In the genomic region with DNA sequence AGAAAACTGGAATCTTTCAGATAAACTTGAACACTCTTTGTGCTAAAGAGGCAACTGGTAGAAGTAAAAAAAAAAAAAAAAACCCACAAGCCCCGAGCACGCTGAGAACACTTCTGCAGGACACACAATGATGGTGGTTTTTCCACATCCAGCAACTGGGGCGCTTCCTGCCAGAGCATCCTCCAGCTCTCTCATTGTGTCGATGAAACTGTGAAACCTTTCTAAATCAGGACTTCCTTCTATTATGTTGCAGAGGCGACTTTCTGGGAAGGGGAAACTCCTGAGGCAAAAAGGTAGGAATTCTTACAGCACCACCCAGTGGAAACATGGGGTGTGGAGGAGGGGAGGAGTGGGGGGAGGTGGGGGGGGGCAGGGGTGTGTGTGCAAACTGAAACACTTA, we compare ENCODE assay signal across 10 mouse cellular contexts. TPM values are rescaled to one million over a fixed set of nuclear protein-coding genes. Genes with fewer than 3 reads are reported as not detected.
DNase-seq lines count a peak whose midpoint lies in the region; ATAC-seq and TF ChIP-seq lines count a peak whose summit lies in the region.
"Had no signal": no experiment of that assay in that cellular context is flagged by ENCODE, and none has a peak within 500 bp of the region (broad histone marks: within the 10 kb centered on the region; RNA-seq: fewer than 3 reads in every experiment).

No protein-coding gene starts in this region.

- H3K4me2 ChIP-seq in midbrain, postnatal 0 days (ENCODE audit: low read depth, low read length, poor library complexity, severe bottlenecking), result no peak overlapping the region
- H3K4me2 ChIP-seq in midbrain, embryonic 15.5 days, result no peak overlapping the region
- H3K4me2 ChIP-seq in stomach, embryonic 15.5 days, result no peak overlapping the region

- 33% methylated on average over 5 of the region's 5 CpGs for WGBS in midbrain, postnatal 0 days
- 44% methylated on average over 5 of the region's 5 CpGs for WGBS in midbrain, embryonic 15.5 days
- 35% methylated on average over 5 of the region's 5 CpGs for WGBS in stomach, embryonic 15.5 days

- peak; percentile 45 to 59 for DNase-seq in adrenal gland, adult (ENCODE audit: inconsistent age in 2 of 2, low spot score in 1 of 2)
- no peak for DNase-seq in adrenal gland, postnatal 10 days
- no peak for DNase-seq in midbrain, postnatal 0 days (ENCODE audit: low spot score)
- peak; percentile 69 for DNase-seq in kidney, adult 9 months
- no peak for DNase-seq in gastrocnemius, adult 8-10 months (ENCODE audit: low spot score in 2 of 2)
- no peak for DNase-seq in liver
- DNase-seq: adrenal gland, postnatal 25 days; spleen, adult 18-20 months had no signal

- no peak overlapping the region for H3K9ac ChIP-seq in midbrain, postnatal 0 days (replicated peaks; ENCODE audit: low read length, poor library complexity, severe bottlenecking)
- no peak overlapping the region for H3K9ac ChIP-seq in midbrain, embryonic 15.5 days
- no peak overlapping the region for H3K9ac ChIP-seq in stomach, embryonic 15.5 days

- no peaks in the 10 kb centered on the region for H3K36me3 ChIP-seq in midbrain, postnatal 0 days (ENCODE audit: insufficient read depth, low read length)
- no peaks in the 10 kb centered on the region for H3K36me3 ChIP-seq in midbrain, embryonic 15.5 days (replicated peaks)
- H3K36me3 ChIP-seq in stomach, embryonic 15.5 days, result no peaks in the 10 kb centered on the region

- no peak overlapping the region for H3K27ac ChIP-seq in midbrain, postnatal 0 days (ENCODE audit: low read depth, low read length)
- H3K27ac ChIP-seq in midbrain, embryonic 15.5 days, result no peak overlapping the region
- H3K27ac ChIP-seq in stomach, embryonic 15.5 days, result no peak overlapping the region

- no peaks in the 10 kb centered on the region for H3K4me1 ChIP-seq in midbrain, postnatal 0 days (ENCODE audit: insufficient read depth, low read length)
- H3K4me1 ChIP-seq in midbrain, embryonic 15.5 days, result no peaks in the 10 kb centered on the region
- peaks cover 9% of the 10 kb centered on the region; the same call in 1 of the 2 replicates for H3K4me1 ChIP-seq in stomach, embryonic 15.5 days

- no peak overlapping the region for H3K4me3 ChIP-seq in midbrain, postnatal 0 days (ENCODE audit: low read depth, low read length)
- no peak overlapping the region for H3K4me3 ChIP-seq in midbrain, embryonic 15.5 days
- no peak overlapping the region for H3K4me3 ChIP-seq in stomach, embryonic 15.5 days (replicated peaks)

- ATAC-seq in midbrain, postnatal 0 days (ENCODE audit: low FRiP score), result no peak
- ATAC-seq in midbrain, embryonic 15.5 days (replicated peaks), result no peak
- ATAC-seq in stomach, embryonic 15.5 days (ENCODE audit: insufficient read depth, low FRiP score, low read depth), result 0 out of 2 replicates have a peak, but pooled peaks have one; percentile 27

- peak; percentile 20; the same call in 1 of the 2 replicates for TF ChIP-seq CTCF in midbrain, postnatal 0 days (IDR thresholded peaks at IDR 0.05)

- H3K9me3 ChIP-seq in midbrain, postnatal 0 days (ENCODE audit: low read length), result no peaks in the 10 kb centered on the region
- H3K9me3 ChIP-seq in midbrain, embryonic 15.5 days, result no peaks in the 10 kb centered on the region
- no peaks in the 10 kb centered on the region for H3K9me3 ChIP-seq in stomach, embryonic 15.5 days

- H3K27me3 ChIP-seq in midbrain, postnatal 0 days (ENCODE audit: insufficient read depth, low read length), result no peaks in the 10 kb centered on the region
- H3K27me3 ChIP-seq in midbrain, embryonic 15.5 days (replicated peaks), result no peaks in the 10 kb centered on the region
- no peaks in the 10 kb centered on the region for H3K27me3 ChIP-seq in stomach, embryonic 15.5 days (replicated peaks)

RNA-seq across cellular contexts. Expression of a gene that starts 13.2 kb away (rescaled TPM):
- total RNA-seq in adrenal gland, postnatal 10 days (2021), result 10 to 100 TPM; 58.4 to 70.4 TPM
- 6.9 and 8.1 TPM in 2 replicates for total RNA-seq in midbrain, postnatal 0 days (2014; rRNA removed)
- 6.2 and 6.9 TPM in 2 replicates for polyA plus RNA-seq in midbrain, postnatal 0 days (2015; fragmentation: Nextera tagmentation; extraction: Ambion mirVana)
- 7.5 and 7.9 TPM in 2 replicates for polyA plus RNA-seq in midbrain, embryonic 15.5 days (2015; fragmentation: Nextera tagmentation; extraction: Ambion mirVana)
- polyA plus RNA-seq in stomach, embryonic 15.5 days (2015; fragmentation: Nextera tagmentation; extraction: Ambion mirVana), result 24.1 and 26.8 TPM in 2 replicates
- total RNA-seq in gastrocnemius, adult 8-10 months (2022), result 10 to 100 TPM in 1 of 4 experiments, 1 to 10 TPM in 3; 6.9 to 11.1 (median 8.1) TPM

Comparison
In these comparisons a context has a peak if more than half of its experiments do, and no peak if none do; other contexts are left out.
1. DNase-seq: peak in adrenal gland, adult (2 of 2) and kidney, adult 9 months (single experiment); none in adrenal gland, postnatal 10 days (single experiment), midbrain, postnatal 0 days (single experiment), gastrocnemius, adult 8-10 months (0 of 2) and liver (single experiment).